Mouse (Mus musculus) adrenal gland, adult 10 weeks (tissue): ENCODE data around the gene Tcap. TPM values are rescaled to one million over a fixed set of nuclear protein-coding genes. Genes with fewer than 3 reads are reported as not detected.

Experiments used
- polyA plus RNA-seq: library from polyadenylated mRNA; stranded (reverse); fragments of 350-450 nt; fragmentation: Illumina TruSeq; extraction: RNeasy Lipid Tissue Mini Kit (QIAGEN cat#74804); gene quantifications from one replicate; pipeline ENCODE4 v1.2.3, GENCODE M21; 2014; ENCODE audit warnings: low read depth, low replicate concordance

Tcap gene
- polyA plus RNA-seq: not detected

GRCm38 (mm10) chr11:98383261-98384030 is at the start of gene Tcap:
Gene Tcap, plus strand, starts transcription at chr11:98383811.

GRCm38 (mm10) chr11:98348083-98348961 is 35.3 kb upstream of the Tcap start, which contains the start of gene Ppp1r1b:
Gene Ppp1r1b, plus strand, starts transcription at chr11:98348404.

GRCm38 (mm10) chr11:98358161-98359083 is 25.2 kb upstream of the Tcap start, which contains the start of gene Stard3:
Gene Stard3, plus strand, starts transcription at chr11:98358368.

GRCm38 (mm10) chr11:98385638-98386585 is 2.3 kb downstream of the Tcap start, which contains the start of gene Pnmt:
Gene Pnmt, plus strand, starts transcription at chr11:98386450.

GRCm38 (mm10) chr11:98400161-98400726 is 16.6 kb downstream of the Tcap start, which contains the start of gene Pgap3:
Gene Pgap3, minus strand, starts transcription at chr11:98400490.

GRCm38 (mm10) chr11:98412273-98412796 is 28.7 kb downstream of the Tcap start, which contains the start of gene Erbb2:
Gene Erbb2, plus strand, starts transcription at chr11:98412470.

Other genes starting within 250 kb of the Tcap start
- 30.2 TPM for gene Fbxl20, start 233.4 kb upstream of the Tcap start, polyA plus RNA-seq
- 59.5 TPM for gene Med1, start 190.5 kb upstream of the Tcap start, polyA plus RNA-seq
- 40.4 TPM for gene Cdk12, start 180.8 kb upstream of the Tcap start, polyA plus RNA-seq
- not detected for gene Neurod2, start 54.2 kb upstream of the Tcap start, polyA plus RNA-seq
- gene Ppp1r1b, start 35.4 kb upstream of the Tcap start, polyA plus RNA-seq: not detected
- 1.4 TPM for gene Stard3, start 25.4 kb upstream of the Tcap start, polyA plus RNA-seq
- gene Pnmt, start 2.6 kb downstream of the Tcap start, polyA plus RNA-seq: not detected
- gene Pgap3, start 16.7 kb downstream of the Tcap start, polyA plus RNA-seq: 0.35 TPM
- gene Erbb2, start 28.7 kb downstream of the Tcap start, polyA plus RNA-seq: 0.23 TPM
- gene Mien1, start 55.2 kb downstream of the Tcap start, polyA plus RNA-seq: 46.0 TPM
- not detected for gene Grb7, start 62.6 kb downstream of the Tcap start, polyA plus RNA-seq
- 0.52 TPM for gene Ikzf3, start 162.2 kb downstream of the Tcap start, polyA plus RNA-seq
- gene Zpbp2, start 167.3 kb downstream of the Tcap start, polyA plus RNA-seq: not detected
- 19.8 TPM for gene Ormdl3, start 203.6 kb downstream of the Tcap start, polyA plus RNA-seq
- not detected for gene Lrrc3c, start 214.5 kb downstream of the Tcap start, polyA plus RNA-seq
- gene Gm12355, start 241.8 kb downstream of the Tcap start, polyA plus RNA-seq: 0.64 TPM
- not detected for gene Gsdma3, start 242.5 kb downstream of the Tcap start, polyA plus RNA-seq